Mouse (Mus musculus): ENCODE measurements around the gene Faf1. TPM values are rescaled to one million over a fixed set of nuclear protein-coding genes. Genes with fewer than 3 reads are reported as not detected.
A peak's percentile ranks its signal among the peaks of the same experiment; 100 is the strongest.
"Not testable (repeated sequence)": the region's sequence is repeated elsewhere in the genome, so short reads cannot be mapped to it uniquely, and the experiment has no call there.

Faf1 gene
- polyA plus RNA-seq, 1 experiment from 2014 or later, result 14.5 TPM

DNA sequence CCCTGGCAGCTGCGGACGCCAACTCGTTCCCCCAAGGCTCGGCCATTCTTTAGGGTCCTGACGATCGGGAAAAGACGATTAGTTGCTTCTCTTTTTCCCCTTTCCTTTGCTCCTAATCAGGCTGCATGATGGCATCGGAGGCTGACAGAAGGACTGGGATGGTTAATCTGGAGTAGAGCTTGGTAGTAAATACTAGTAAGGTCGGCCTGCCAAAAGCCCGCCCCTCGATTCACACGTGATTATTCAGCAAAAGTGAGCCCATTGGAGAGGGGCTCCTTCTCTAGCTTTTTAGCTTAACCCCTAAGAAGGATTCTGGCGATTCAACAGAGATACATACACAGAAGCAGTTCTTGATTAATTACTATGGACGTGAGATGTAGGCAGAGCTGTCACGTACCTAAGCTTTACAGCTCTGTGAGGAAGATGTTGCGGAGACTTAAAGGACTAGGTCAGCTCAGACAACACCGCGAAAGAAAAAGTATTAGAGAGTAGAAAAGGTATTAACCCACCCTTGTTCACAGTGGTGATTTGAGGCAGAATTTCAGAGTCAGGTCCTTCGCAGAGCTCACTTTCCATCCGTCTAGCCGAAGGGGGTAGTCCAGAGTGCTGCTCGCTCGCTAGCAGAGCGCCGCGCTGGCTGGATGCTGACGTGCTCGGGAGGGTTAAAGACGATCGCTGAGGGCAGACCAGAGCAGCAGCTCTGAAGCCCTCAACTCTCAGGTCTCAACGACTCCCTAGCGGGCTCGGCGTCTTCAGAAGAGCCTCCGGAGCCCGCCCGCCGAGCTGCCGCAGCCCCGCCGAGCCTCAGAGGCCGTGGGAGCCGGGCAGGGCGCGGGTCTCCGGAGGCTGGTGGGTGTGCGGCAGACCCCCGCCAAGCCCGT, 11.0 kb upstream of the Faf1 start:
- Histone ChIP-seq H3K27ac (replicated peaks) (peak overlapping the region; percentile 98), H3K9me3 (replicated peaks) (no peaks in the 10 kb centered on the region), H3K9ac (peak overlapping the region; percentile 98), H3K36me3 (replicated peaks) (peaks cover 7% of the 10 kb centered on the region), H3K4me2 (peak overlapping the region; percentile 92), H3K4me1 (replicated peaks) (peaks cover 16% of the 10 kb centered on the region), H3K27me3 (peaks cover 27% of the 10 kb centered on the region), H3K4me3 (replicated peaks) (peak overlapping the region; percentile 98)
- 1% methylated on average over 49 of the region's 49 CpGs for WGBS (ENCODE audit: insufficient replicate concordance)
- ATAC-seq (ENCODE audit: insufficient read depth), result peak; percentile 35

DNA sequence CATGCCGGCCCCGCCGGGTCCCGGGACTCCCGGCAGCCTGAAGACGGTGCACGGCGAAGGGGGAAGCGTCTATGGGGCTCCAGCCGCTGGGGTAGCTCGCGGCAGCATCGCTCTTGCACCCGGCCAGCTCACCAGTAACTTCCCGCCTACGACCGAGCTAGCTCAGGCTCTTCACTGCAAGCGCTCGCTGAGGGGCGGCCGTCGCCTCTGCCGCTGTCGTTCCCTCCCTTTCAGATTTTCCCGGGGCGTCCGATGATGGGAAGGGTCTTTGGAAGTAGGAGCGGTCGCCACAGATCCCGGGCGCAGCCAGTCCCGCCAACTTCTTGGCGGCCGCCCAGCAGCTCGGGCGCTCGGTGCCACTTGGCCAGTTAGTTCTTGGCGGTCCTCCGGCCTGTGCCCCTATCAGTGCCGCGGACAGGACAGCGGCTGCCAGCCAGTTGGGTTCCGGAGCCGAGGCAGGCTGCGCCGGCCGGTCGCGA, 10.4 kb upstream of the Faf1 start:
- WGBS (ENCODE audit: insufficient replicate concordance), result under 1% methylated on average over 49 of the region's 49 CpGs
- peak overlapping the region; percentile 98 for H3K9ac ChIP-seq
- ATAC-seq (ENCODE audit: insufficient read depth), result peak; percentile 34

DNA sequence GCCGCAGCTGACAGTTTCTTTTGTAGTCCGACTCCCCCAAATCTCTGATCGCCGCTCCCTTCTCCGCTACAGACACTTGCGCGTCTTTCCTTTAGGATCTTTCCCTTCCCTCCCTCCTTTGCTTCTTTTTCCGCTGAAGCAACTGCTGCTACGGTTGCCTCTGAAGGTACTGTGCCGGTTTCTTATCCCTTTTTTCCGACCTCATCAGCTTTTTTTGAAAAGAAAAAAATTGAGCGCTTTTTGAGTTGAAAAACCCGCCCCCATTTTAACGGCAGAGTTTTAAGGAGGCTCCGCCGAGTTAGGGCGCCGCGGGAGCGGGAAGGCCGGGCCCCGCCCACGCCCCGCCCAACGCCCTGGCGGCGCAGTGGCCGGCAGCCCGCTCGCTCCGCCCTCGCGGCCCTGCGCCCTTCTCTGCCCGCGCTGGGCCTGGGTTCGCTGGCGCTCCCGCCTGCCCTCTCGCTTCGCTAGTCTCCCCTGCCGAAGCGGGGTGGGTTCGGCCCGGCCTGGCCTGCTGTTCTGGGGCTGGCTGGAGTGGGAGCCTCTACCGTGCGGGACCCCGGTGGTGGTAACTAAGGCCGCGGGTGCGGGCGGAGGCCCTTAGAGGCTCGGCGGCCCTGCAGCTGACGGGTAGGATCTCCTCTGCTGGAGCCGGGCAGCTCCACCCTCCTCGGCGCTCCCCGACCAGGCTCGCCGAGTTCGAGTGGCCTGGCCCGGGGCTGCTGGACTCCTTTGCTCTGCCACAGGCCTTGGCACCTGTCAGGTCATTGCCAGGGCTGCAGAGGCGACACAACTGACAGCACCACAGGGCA, 9.7 kb upstream of the Faf1 start, which contains the start of gene Cdkn2c:
Gene Cdkn2c, minus strand, starts transcription at position 729 of the 809 bp plus-strand sequence.
- Histone ChIP-seq H3K36me3 (replicated peaks) (no peaks in the 10 kb centered on the region), H3K4me3 (replicated peaks) (peak within 1 kb of the TSS; percentile 98), H3K9ac (peak within 1 kb of the TSS; percentile 98), H3K4me1 (replicated peaks) (peaks cover 16% of the 10 kb centered on the region), H3K4me2 (peak within 1 kb of the TSS; percentile 92), H3K27me3 (peaks cover 15% of the 10 kb centered on the region), H3K9me3 (replicated peaks) (no peaks in the 10 kb centered on the region), H3K27ac (replicated peaks) (peak within 1 kb of the TSS; percentile 98)
- WGBS (ENCODE audit: insufficient replicate concordance), result under 1% methylated on average over 64 of the region's 64 CpGs
- ATAC-seq (ENCODE audit: insufficient read depth), result peak; percentile 95

More for the DNA sequence above, 10.4 kb upstream of the Faf1 start:
- H3K9me3 ChIP-seq (replicated peaks), result no peaks in the 10 kb centered on the region
- H3K4me2 ChIP-seq, result peak overlapping the region; percentile 92
- H3K27me3 ChIP-seq, result peaks cover 22% of the 10 kb centered on the region
- peak overlapping the region; percentile 98 for H3K27ac ChIP-seq (replicated peaks)
- H3K4me1 ChIP-seq (replicated peaks), result peaks cover 16% of the 10 kb centered on the region
- H3K4me3 ChIP-seq (replicated peaks), result peak overlapping the region; percentile 98
- peaks cover 6% of the 10 kb centered on the region for H3K36me3 ChIP-seq (replicated peaks)

DNA sequence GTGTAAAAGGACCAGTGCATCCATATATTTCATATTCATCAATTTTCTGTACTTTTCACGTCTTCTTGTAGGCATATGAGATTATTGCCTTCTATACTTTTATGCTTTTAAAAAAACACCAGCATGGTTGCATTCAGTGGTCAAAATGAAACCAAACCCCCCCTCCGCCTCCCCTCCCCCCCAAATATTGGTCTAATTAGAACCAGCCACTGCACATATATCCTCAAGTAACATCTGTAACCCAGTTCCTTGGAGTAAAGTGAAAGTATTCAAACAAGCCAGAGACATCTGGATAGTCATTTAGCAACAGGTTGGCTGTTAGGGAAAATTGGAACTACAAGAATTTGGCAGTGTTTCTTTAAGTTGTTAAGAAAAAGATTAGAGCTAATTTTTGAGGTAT, 8.9 kb upstream of the Faf1 start:
- H3K4me1 ChIP-seq (replicated peaks), result peaks cover 23% of the 10 kb centered on the region
- H3K9me3 ChIP-seq (replicated peaks), result no peaks in the 10 kb centered on the region
- H3K4me2 ChIP-seq, result peak overlapping the region; percentile 92
- H3K4me3 ChIP-seq (replicated peaks), result peak overlapping the region; percentile 98
- ATAC-seq (ENCODE audit: insufficient read depth), result no peak
- peak overlapping the region; percentile 98 for H3K9ac ChIP-seq
- WGBS (ENCODE audit: insufficient replicate concordance), result 39% methylated on average over 2 of the region's 2 CpGs
- H3K27ac ChIP-seq (replicated peaks), result peak overlapping the region; percentile 98
- H3K36me3 ChIP-seq (replicated peaks), result no peaks in the 10 kb centered on the region
- peaks cover 9% of the 10 kb centered on the region for H3K27me3 ChIP-seq

DNA sequence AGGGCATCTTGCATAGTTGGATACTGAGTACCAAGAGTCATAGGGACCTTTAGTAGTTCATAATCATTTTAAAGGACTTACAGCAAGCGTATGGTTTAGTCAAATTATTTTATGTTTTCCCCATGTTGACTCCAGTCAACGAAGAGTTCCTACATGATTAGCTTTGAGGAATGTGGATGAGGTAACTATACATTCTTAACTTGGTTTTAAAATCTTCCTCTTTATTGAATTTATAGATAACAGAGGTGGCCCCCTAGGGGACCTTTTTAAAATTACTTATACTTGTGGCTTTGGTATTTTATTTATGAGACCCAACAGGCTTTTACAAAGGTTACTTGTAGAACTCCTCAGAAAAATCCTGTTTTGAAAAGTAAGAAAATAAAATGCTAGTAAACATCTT, 6.2 kb upstream of the Faf1 start:
- Histone ChIP-seq H3K27me3 (no peaks in the 10 kb centered on the region), H3K4me3 (replicated peaks) (no peak overlapping the region), H3K4me2 (no peak overlapping the region), H3K36me3 (replicated peaks) (no peaks in the 10 kb centered on the region), H3K4me1 (replicated peaks) (peaks cover 18% of the 10 kb centered on the region), H3K27ac (replicated peaks) (no peak overlapping the region), H3K9ac (no peak overlapping the region), H3K9me3 (replicated peaks) (no peaks in the 10 kb centered on the region)
- WGBS (ENCODE audit: insufficient replicate concordance), result 61% methylated on average over 2 of the region's 2 CpGs
- ATAC-seq (ENCODE audit: insufficient read depth), result no peak

DNA sequence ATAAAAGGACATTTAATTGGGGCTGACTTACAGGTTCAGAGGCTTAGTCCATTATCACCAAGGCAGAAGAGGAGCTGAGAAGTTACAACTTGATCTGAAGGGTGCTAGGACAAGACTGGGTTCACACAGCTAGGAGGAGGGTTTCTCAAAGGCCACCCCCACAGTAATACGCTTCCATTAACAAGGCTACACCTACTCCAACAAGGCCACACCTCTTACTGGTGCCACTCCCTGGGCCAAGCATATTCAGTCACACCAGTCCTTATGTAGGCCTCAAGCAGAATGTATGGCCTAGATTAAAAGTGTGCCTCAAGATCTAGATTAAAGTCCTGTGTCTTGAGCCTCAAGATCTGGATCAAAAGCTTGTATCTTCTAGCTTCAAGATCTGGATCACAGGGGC, 4.4 kb upstream of the Faf1 start:
- Histone ChIP-seq H3K9me3 (replicated peaks) (no peaks in the 10 kb centered on the region), H3K36me3 (replicated peaks) (no peaks in the 10 kb centered on the region), H3K4me1 (replicated peaks) (peaks cover 22% of the 10 kb centered on the region), H3K27me3 (no peaks in the 10 kb centered on the region), H3K4me2 (no peak overlapping the region), H3K9ac (no peak overlapping the region), H3K4me3 (replicated peaks) (no peak overlapping the region), H3K27ac (replicated peaks) (no peak overlapping the region)
- WGBS (ENCODE audit: insufficient replicate concordance), result 36% methylated on average over 1 of the region's 1 CpGs
- ATAC-seq (ENCODE audit: insufficient read depth), result no peak

DNA sequence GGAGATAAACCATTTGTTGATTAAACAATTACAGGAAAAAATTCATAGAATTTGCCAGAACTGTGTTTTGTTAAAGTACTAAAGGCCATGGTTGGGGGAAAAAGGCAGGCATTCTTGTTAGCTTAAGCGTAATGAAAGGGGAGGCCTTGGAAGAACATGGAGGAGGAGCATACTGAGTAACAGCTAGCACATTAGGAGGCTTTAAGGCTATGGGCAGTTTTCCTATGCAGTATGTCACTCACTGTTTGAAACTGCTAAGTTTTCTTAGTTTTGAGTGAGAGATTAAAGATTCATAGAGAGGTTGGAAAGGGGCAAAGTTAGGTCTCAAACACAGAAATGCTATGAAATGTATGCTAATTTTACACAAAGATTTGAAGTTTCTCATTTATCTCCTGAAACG, 2.3 kb upstream of the Faf1 start:
- 76% methylated on average over 2 of the region's 2 CpGs for WGBS (ENCODE audit: insufficient replicate concordance)
- no peaks in the 10 kb centered on the region for H3K27me3 ChIP-seq
- no peak for ATAC-seq (ENCODE audit: insufficient read depth)

DNA sequence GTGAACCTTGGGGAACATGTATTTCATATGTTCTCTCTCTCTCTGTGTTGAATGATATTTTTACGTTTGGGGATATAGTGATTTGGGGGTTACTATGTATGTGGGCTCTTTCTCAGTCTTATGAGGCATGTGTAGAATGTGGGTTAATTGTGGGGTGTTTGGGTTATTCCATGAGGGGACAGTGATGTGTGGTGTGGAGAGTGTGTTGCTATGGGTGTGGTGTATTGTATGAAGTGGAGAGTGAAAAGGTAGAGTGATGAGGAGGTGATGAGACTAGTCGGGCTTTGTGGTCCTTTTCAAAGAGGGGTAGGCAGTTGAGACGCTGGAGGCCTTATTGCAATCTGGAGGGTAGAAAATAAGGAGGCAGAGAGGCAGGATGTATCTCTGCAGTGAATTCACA, 833 bp downstream of the Faf1 start:
- no peaks in the 10 kb centered on the region for H3K36me3 ChIP-seq (replicated peaks)
- peaks cover 32% of the 10 kb centered on the region for H3K4me1 ChIP-seq (replicated peaks)
- 2% methylated on average over 3 of the region's 3 CpGs for WGBS (ENCODE audit: insufficient replicate concordance)
- no peaks in the 10 kb centered on the region for H3K27me3 ChIP-seq
- peak overlapping the region; percentile 91 for H3K9ac ChIP-seq
- H3K27ac ChIP-seq (replicated peaks), result peak overlapping the region; percentile 98
- peak overlapping the region; percentile 92 for H3K4me3 ChIP-seq (replicated peaks)
- no peaks in the 10 kb centered on the region for H3K9me3 ChIP-seq (replicated peaks)
- ATAC-seq (ENCODE audit: insufficient read depth), result no peak
- peak overlapping the region; percentile 74 for H3K4me2 ChIP-seq

More for the DNA sequence above, 2.3 kb upstream of the Faf1 start:
- H3K4me2 ChIP-seq, result no peak overlapping the region
- no peaks in the 10 kb centered on the region for H3K9me3 ChIP-seq (replicated peaks)
- no peak overlapping the region for H3K4me3 ChIP-seq (replicated peaks)
- no peaks in the 10 kb centered on the region for H3K36me3 ChIP-seq (replicated peaks)
- H3K9ac ChIP-seq, result no peak overlapping the region
- peaks cover 29% of the 10 kb centered on the region for H3K4me1 ChIP-seq (replicated peaks)
- H3K27ac ChIP-seq (replicated peaks), result no peak overlapping the region

DNA sequence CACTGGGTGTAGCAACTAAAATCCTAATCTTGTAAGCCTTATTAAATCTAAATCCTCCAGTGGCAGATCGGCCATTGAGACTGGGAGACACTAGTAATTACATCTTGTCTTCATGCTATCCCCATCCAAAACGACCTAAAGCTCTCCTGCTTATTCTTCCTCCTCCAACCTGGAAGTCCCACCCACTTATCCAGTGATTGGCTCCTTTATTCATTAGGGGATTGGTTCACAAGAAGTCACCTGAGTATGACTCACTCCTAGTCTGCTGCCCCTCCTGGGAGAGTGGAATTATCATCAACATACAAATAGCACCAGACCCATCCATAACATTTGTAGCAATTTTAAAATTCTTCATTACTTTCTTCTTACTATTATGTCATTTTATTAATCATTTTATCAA, 7.2 kb downstream of the Faf1 start:
- H3K4me2 ChIP-seq, result no peak overlapping the region
- no peaks in the 10 kb centered on the region for H3K9me3 ChIP-seq (replicated peaks)
- H3K9ac ChIP-seq, result no peak overlapping the region
- H3K4me1 ChIP-seq (replicated peaks), result peaks cover 16% of the 10 kb centered on the region
- H3K27ac ChIP-seq (replicated peaks), result no peak overlapping the region
- ATAC-seq (ENCODE audit: insufficient read depth), result no peak
- no peaks in the 10 kb centered on the region for H3K27me3 ChIP-seq
- 66% methylated on average over 2 of the region's 2 CpGs for whole genome bisulfite sequencing (ENCODE audit: insufficient replicate concordance)
- no peak overlapping the region for H3K4me3 ChIP-seq (replicated peaks)
- H3K36me3 ChIP-seq (replicated peaks), result peaks cover 9% of the 10 kb centered on the region

DNA sequence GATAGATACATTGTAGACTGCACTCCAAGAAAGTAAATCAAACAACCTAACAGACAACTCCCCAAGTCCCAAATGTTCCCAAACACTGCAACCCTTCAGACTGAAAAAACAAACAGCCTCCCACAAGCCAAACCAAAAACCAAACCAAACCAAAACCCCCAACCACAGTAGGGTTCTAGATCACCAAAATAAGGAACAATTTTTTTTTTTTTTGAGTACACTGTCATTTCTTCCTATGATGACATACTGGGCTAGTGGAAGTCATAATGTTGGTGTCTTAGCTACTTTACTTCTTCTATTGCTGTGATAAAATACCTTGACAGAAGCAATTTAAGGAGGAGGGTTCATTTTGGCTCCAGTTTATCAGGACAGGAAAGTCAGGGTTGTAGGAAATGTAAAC, 16.3 kb downstream of the Faf1 start:
- H3K9ac ChIP-seq, result no peak overlapping the region

DNA sequence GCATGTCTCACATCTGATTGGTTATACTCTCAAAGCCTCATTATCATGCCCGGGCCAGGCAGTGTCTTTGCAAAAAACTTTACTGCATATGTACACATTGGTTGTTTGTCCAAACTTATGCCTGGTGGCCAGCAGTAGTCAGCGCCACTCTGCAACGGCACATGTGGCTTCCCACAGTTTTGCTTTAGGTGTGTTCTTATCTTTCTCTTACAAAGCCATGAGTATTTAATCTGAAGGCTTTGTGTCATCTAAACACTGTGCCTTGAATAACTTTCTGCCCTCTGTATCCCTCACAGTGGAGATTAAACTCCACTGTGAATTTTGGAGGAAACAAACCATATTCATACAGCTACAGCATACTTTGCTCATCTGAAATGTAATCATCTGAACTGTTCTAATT, 24.3 kb downstream of the Faf1 start:
- H3K27me3 ChIP-seq; H3K4me1 ChIP-seq (replicated peaks); H3K4me3 ChIP-seq (replicated peaks); H3K9ac ChIP-seq; H3K36me3 ChIP-seq (replicated peaks); H3K9me3 ChIP-seq (replicated peaks); H3K4me2 ChIP-seq; H3K27ac ChIP-seq (replicated peaks): not testable (repeated sequence)
- peak; percentile 42; the same call in 1 of the 2 replicates for ATAC-seq (ENCODE audit: insufficient read depth)
- WGBS (ENCODE audit: insufficient replicate concordance), result 33% methylated on average over 3 of the region's 3 CpGs

More for the DNA sequence above, 16.3 kb downstream of the Faf1 start:
- H3K36me3 ChIP-seq (replicated peaks), result peaks cover 9% of the 10 kb centered on the region
- H3K4me3 ChIP-seq (replicated peaks), result no peak overlapping the region
- H3K27me3 ChIP-seq, result no peaks in the 10 kb centered on the region
- no peak for ATAC-seq (ENCODE audit: insufficient read depth)
- H3K9me3 ChIP-seq (replicated peaks), result peaks cover 10% of the 10 kb centered on the region; the same call in 1 of the 2 replicates
- no peaks in the 10 kb centered on the region; the same call in 1 of the 2 replicates for H3K4me1 ChIP-seq (replicated peaks)
- no peak overlapping the region for H3K27ac ChIP-seq (replicated peaks)
- H3K4me2 ChIP-seq, result no peak overlapping the region
